Mouse (Mus musculus): Measurements from ENCODE around the gene Otop1. TPM values are rescaled to one million over a fixed set of nuclear protein-coding genes. Genes with fewer than 3 reads are reported as not detected.

Gene Otop1
- not detected in 2 replicates for polyA plus RNA-seq (2015; fragmentation: Nextera tagmentation; extraction: Ambion mirVana)

GRCm38 (mm10) chr5:38275771-38276170, at the start of gene Otop1:
Gene Otop1 (plus strand): TSS chr5:38275972.
- no peak within 1 kb of the TSS for H3K9ac ChIP-seq
- H3K27ac ChIP-seq (replicated peaks), result no peak within 1 kb of the TSS
- no peaks in the 10 kb centered on the region for H3K9me3 ChIP-seq
- H3K27me3 ChIP-seq, result peaks cover 76% of the 10 kb centered on the region
- H3K4me3 ChIP-seq, result peak within 1 kb of the TSS; percentile 15
- peaks cover 11% of the 10 kb centered on the region for H3K36me3 ChIP-seq
- 6% methylated on average over 4 of the region's 4 CpGs for whole genome bisulfite sequencing
- H3K4me2 ChIP-seq, result peak within 1 kb of the TSS; percentile 61
- ATAC-seq (ENCODE audit: low read depth), result no peak
- H3K4me1 ChIP-seq (replicated peaks), result peaks cover 21% of the 10 kb centered on the region

GRCm38 (mm10) chr5:38235422-38235821, 40.4 kb upstream of the Otop1 start:
- Histone ChIP-seq H3K4me3 (no peak overlapping the region), H3K4me2 (no peak overlapping the region), H3K9me3 (no peaks in the 10 kb centered on the region), H3K27ac (replicated peaks) (no peak overlapping the region), H3K36me3 (peaks cover 58% of the 10 kb centered on the region), H3K4me1 (replicated peaks) (no peaks in the 10 kb centered on the region), H3K9ac (no peak overlapping the region), H3K27me3 (no peaks in the 10 kb centered on the region)
- 71% methylated on average over 4 of the region's 4 CpGs for WGBS
- ATAC-seq (ENCODE audit: low read depth), result no peak; the same call in 1 of the 2 replicates

- H3K9me3 ChIP-seq, result no peaks in the 10 kb centered on the region
These were observed 39.1 kb upstream of the Otop1 start for GRCm38 (mm10) chr5:38236627-38237026.

GRCm38 (mm10) chr5:38240727-38241472, 34.9 kb upstream of the Otop1 start:
- Histone ChIP-seq H3K9me3 (no peaks in the 10 kb centered on the region), H3K9ac (no peak overlapping the region), H3K4me1 (replicated peaks) (peaks cover 12% of the 10 kb centered on the region), H3K4me3 (no peak overlapping the region), H3K4me2 (no peak overlapping the region), H3K36me3 (peaks cover 10% of the 10 kb centered on the region; the same call in 1 of the 2 replicates), H3K27me3 (no peaks in the 10 kb centered on the region), H3K27ac (replicated peaks) (peak overlapping the region; percentile 68)
- WGBS, result 15% methylated on average over 5 of the region's 5 CpGs
- peak; percentile 68; the same call in 1 of the 2 replicates for ATAC-seq (ENCODE audit: low read depth)

More at GRCm38 (mm10) chr5:38236627-38237026, 39.1 kb upstream of the Otop1 start:
- Histone ChIP-seq H3K4me1 (replicated peaks) (peaks cover 12% of the 10 kb centered on the region), H3K4me3 (no peak overlapping the region), H3K27ac (replicated peaks) (no peak overlapping the region), H3K9ac (no peak overlapping the region), H3K27me3 (no peaks in the 10 kb centered on the region), H3K4me2 (no peak overlapping the region), H3K36me3 (peaks cover 46% of the 10 kb centered on the region)
- ATAC-seq (ENCODE audit: low read depth), result no peak
- 97% methylated on average over 2 of the region's 2 CpGs for WGBS

- ATAC-seq (ENCODE audit: low read depth), result peak; percentile 55; the same call in 1 of the 2 replicates
These were observed 34.3 kb upstream of the Otop1 start for GRCm38 (mm10) chr5:38241473-38241834.

GRCm38 (mm10) chr5:38241966-38242365, 33.8 kb upstream of the Otop1 start:
- Histone ChIP-seq H3K9me3 (no peaks in the 10 kb centered on the region), H3K27ac (replicated peaks) (no peak overlapping the region; the same call in 1 of the 2 replicates), H3K27me3 (no peaks in the 10 kb centered on the region), H3K4me3 (no peak overlapping the region), H3K36me3 (peaks cover 1% of the 10 kb centered on the region; the same call in 1 of the 2 replicates), H3K9ac (no peak overlapping the region), H3K4me1 (replicated peaks) (peaks cover 12% of the 10 kb centered on the region), H3K4me2 (no peak overlapping the region)
- ATAC-seq (ENCODE audit: low read depth), result no peak
- WGBS, result 77% methylated on average over 6 of the region's 6 CpGs

More at GRCm38 (mm10) chr5:38241473-38241834, 34.3 kb upstream of the Otop1 start:
- Histone ChIP-seq H3K36me3 (peaks cover 6% of the 10 kb centered on the region; the same call in 1 of the 2 replicates), H3K4me1 (replicated peaks) (peaks cover 12% of the 10 kb centered on the region), H3K9ac (no peak overlapping the region), H3K27ac (replicated peaks) (peak overlapping the region; percentile 68), H3K9me3 (no peaks in the 10 kb centered on the region), H3K4me2 (no peak overlapping the region), H3K4me3 (no peak overlapping the region), H3K27me3 (no peaks in the 10 kb centered on the region)
- 48% methylated on average over 3 of the region's 3 CpGs for WGBS

GRCm38 (mm10) chr5:38255195-38255594, 20.6 kb upstream of the Otop1 start:
- no peak overlapping the region for H3K4me3 ChIP-seq
- no peak overlapping the region for H3K9ac ChIP-seq
- H3K27me3 ChIP-seq, result no peaks in the 10 kb centered on the region; the same call in 1 of the 2 replicates
- no peak for ATAC-seq (ENCODE audit: low read depth)
- H3K4me1 ChIP-seq (replicated peaks), result 0 out of 2 replicates have a peak, but pooled peaks cover 5% of the 10 kb centered on the region
- H3K4me2 ChIP-seq, result no peak overlapping the region
- H3K27ac ChIP-seq (replicated peaks), result no peak overlapping the region
- H3K36me3 ChIP-seq, result no peaks in the 10 kb centered on the region
- WGBS, result 40% methylated on average over 4 of the region's 4 CpGs
- no peaks in the 10 kb centered on the region for H3K9me3 ChIP-seq

- no peaks in the 10 kb centered on the region; the same call in 1 of the 2 replicates for H3K27me3 ChIP-seq
- no peak for ATAC-seq (ENCODE audit: low read depth)
- H3K36me3 ChIP-seq, result no peaks in the 10 kb centered on the region
- H3K4me2 ChIP-seq, result no peak overlapping the region
- H3K4me3 ChIP-seq, result no peak overlapping the region
- H3K9me3 ChIP-seq, result no peaks in the 10 kb centered on the region
- H3K4me1 ChIP-seq (replicated peaks), result 0 out of 2 replicates have a peak, but pooled peaks cover 5% of the 10 kb centered on the region
- no peak overlapping the region for H3K27ac ChIP-seq (replicated peaks)
- 75% methylated on average over 3 of the region's 3 CpGs for WGBS
- no peak overlapping the region for H3K9ac ChIP-seq
These were observed 20.1 kb upstream of the Otop1 start for GRCm38 (mm10) chr5:38255644-38256043.

- H3K4me3 ChIP-seq, result no peak overlapping the region
- no peak for ATAC-seq (ENCODE audit: low read depth)
- H3K27ac ChIP-seq (replicated peaks), result no peak overlapping the region
- H3K4me1 ChIP-seq (replicated peaks), result peaks cover 12% of the 10 kb centered on the region
- no peak overlapping the region for H3K9ac ChIP-seq
- no peak overlapping the region for H3K4me2 ChIP-seq
- H3K36me3 ChIP-seq, result no peaks in the 10 kb centered on the region
- H3K9me3 ChIP-seq, result no peaks in the 10 kb centered on the region
- WGBS, result 88% methylated on average over 1 of the region's 1 CpGs
- no peaks in the 10 kb centered on the region; the same call in 1 of the 2 replicates for H3K27me3 ChIP-seq
These were observed 19.2 kb upstream of the Otop1 start for GRCm38 (mm10) chr5:38256551-38256950.

- no peak overlapping the region for H3K27ac ChIP-seq (replicated peaks)
- no peak overlapping the region for H3K4me2 ChIP-seq
- no peak overlapping the region for H3K9ac ChIP-seq
- no peaks in the 10 kb centered on the region for H3K9me3 ChIP-seq
- ATAC-seq (ENCODE audit: low read depth), result no peak
- peaks cover 10% of the 10 kb centered on the region for H3K36me3 ChIP-seq
- WGBS, result 77% methylated on average over 8 of the region's 8 CpGs
- H3K4me1 ChIP-seq (replicated peaks), result peaks cover 12% of the 10 kb centered on the region
- H3K4me3 ChIP-seq, result no peak overlapping the region
- no peaks in the 10 kb centered on the region; the same call in 1 of the 2 replicates for H3K27me3 ChIP-seq
These were observed 17.6 kb upstream of the Otop1 start for GRCm38 (mm10) chr5:38258034-38258772.

GRCm38 (mm10) chr5:38258773-38259146, 17.0 kb upstream of the Otop1 start:
- no peak for ATAC-seq (ENCODE audit: low read depth)
- Histone ChIP-seq H3K27me3 (no peaks in the 10 kb centered on the region; the same call in 1 of the 2 replicates), H3K4me1 (replicated peaks) (peaks cover 12% of the 10 kb centered on the region), H3K9ac (no peak overlapping the region), H3K4me2 (no peak overlapping the region), H3K36me3 (peaks cover 15% of the 10 kb centered on the region), H3K27ac (replicated peaks) (no peak overlapping the region), H3K9me3 (no peaks in the 10 kb centered on the region), H3K4me3 (no peak overlapping the region)
- 77% methylated on average over 5 of the region's 5 CpGs for WGBS
